In genomic region chr2:173019790-173020189, GRCm38 (mm10) we compare ENCODE assay signal across 8 mouse cellular contexts. TPM values are rescaled to one million over a fixed set of nuclear protein-coding genes. Genes with fewer than 3 reads are reported as not detected.
A peak's percentile ranks its signal among the peaks of the same experiment; 100 is the strongest.
DNase-seq lines count a peak whose midpoint lies in the region; ATAC-seq lines count a peak whose summit lies in the region.

No protein-coding gene starts in this region.

- peak overlapping the region; percentile 25; the same call in 1 of the 2 replicates for H3K9ac ChIP-seq in intestine, embryonic 14.5 days (ENCODE audit: low read length)

- H3K4me1 ChIP-seq in intestine, embryonic 14.5 days (replicated peaks; ENCODE audit: control insufficient read depth, insufficient read depth, low read length), result peaks cover 18% of the 10 kb centered on the region

- intact Hi-C loops in gastrocnemius, postnatal 14 days (cut with DNase I; ENCODE audit: low total_unique reads), result no loop called here
- intact Hi-C loops in left cerebral cortex, postnatal 14 days (cut with DNase I), result loop anchor here (5.0 kb wide), 1 partner anchor 63 kb away; no protein-coding TSS in a partner anchor

- H3K27ac ChIP-seq in intestine, embryonic 14.5 days (ENCODE audit: low read depth), result no peak overlapping the region

- peaks cover 8% of the 10 kb centered on the region for H3K27me3 ChIP-seq in intestine, embryonic 14.5 days (replicated peaks; ENCODE audit: control insufficient read depth, insufficient read depth, low read length)

- no peaks in the 10 kb centered on the region for H3K9me3 ChIP-seq in intestine, embryonic 14.5 days (ENCODE audit: control insufficient read depth, low read length)

- ATAC-seq in activated CD4-positive, CD25-positive, alpha-beta regulatory T cell, adult 4 months, result peak; percentile 37
- ATAC-seq in intestine, embryonic 14.5 days (replicated peaks; ENCODE audit: low FRiP score, low TSS enrichment, low read depth), result peak; percentile 76
- peak; percentile 69 for ATAC-seq in megakaryocyte-erythroid progenitor cell, adult 5-6 weeks (replicated peaks; ENCODE audit: low FRiP score, low TSS enrichment, poor library complexity, severe bottlenecking)

- peak overlapping the region; percentile 32 for H3K4me3 ChIP-seq in intestine, embryonic 14.5 days (ENCODE audit: low read depth, low read length)

- under 1% methylated on average over 29 of the region's 29 CpGs for whole genome bisulfite sequencing in intestine, embryonic 14.5 days

- DNase-seq in embryo, embryonic 10 days (ENCODE audit: low spot score), result peak; percentile 94
- DNase-seq in gastrocnemius, postnatal 14 days, result peak; percentile 90
- DNase-seq in intestine, embryonic 14.5 days (ENCODE audit: low spot score), result peak; percentile 93
- peak; percentile 68 to 82 for DNase-seq in left cerebral cortex, postnatal 14 days (ENCODE audit: low spot score in 2 of 2)
- peak; percentile 85 for DNase-seq in right cerebral cortex, postnatal 14 days
- peak; percentile 87 for DNase-seq in urinary bladder, postnatal 25 days (ENCODE audit: low spot score)

- H3K36me3 ChIP-seq in intestine, embryonic 14.5 days (ENCODE audit: control insufficient read depth, insufficient read depth, low read length), result peaks cover 12% of the 10 kb centered on the region

- peak overlapping the region; percentile 85 for H3K4me2 ChIP-seq in intestine, embryonic 14.5 days (ENCODE audit: low read length)

RNA-seq across cellular contexts. Expression of gene Rbm38, which starts 0.5 kb away (rescaled TPM):
- 100 to 1,000 TPM; 154 to 186 TPM for polyA plus RNA-seq in activated CD4-positive, CD25-positive, alpha-beta regulatory T cell, adult 4 months (2017; shearing (Covaris generic))
- 100 to 1,000 TPM; 132 to 175 TPM for total RNA-seq in gastrocnemius, postnatal 14 days (2021)
- 49.4 and 53.0 TPM in 2 replicates for polyA plus RNA-seq in intestine, embryonic 14.5 days (2014; fragmentation: Nextera tagmentation; extraction: Ambion mirVana)
- 1 to 10 TPM; 3.1 to 3.7 TPM for total RNA-seq in left cerebral cortex, postnatal 14 days (2021)
- 191 and 218 TPM in 2 replicates for total RNA-seq in megakaryocyte-erythroid progenitor cell, adult 5-6 weeks (2014; fragmentation: Nextera tagmentation)
- total RNA-seq in megakaryocyte-erythroid progenitor cell, adult 5-6 weeks (2017), result 38.9 and 116 TPM in 2 replicates

RNA-seq across cellular contexts. Expression of gene Rae1, which starts 19.9 kb away (rescaled TPM):
- polyA plus RNA-seq in activated CD4-positive, CD25-positive, alpha-beta regulatory T cell, adult 4 months (2017; shearing (Covaris generic)), result 10 to 100 TPM; 54.5 to 63.6 TPM
- 10 to 100 TPM; 20.0 to 23.6 TPM for total RNA-seq in gastrocnemius, postnatal 14 days (2021)
- polyA plus RNA-seq in intestine, embryonic 14.5 days (2014; fragmentation: Nextera tagmentation; extraction: Ambion mirVana), result 143 and 150 TPM in 2 replicates
- total RNA-seq in left cerebral cortex, postnatal 14 days (2021), result 10 to 100 TPM; 62.3 to 63.1 TPM
- 142 and 149 TPM in 2 replicates for total RNA-seq in megakaryocyte-erythroid progenitor cell, adult 5-6 weeks (2014; fragmentation: Nextera tagmentation)
- total RNA-seq in megakaryocyte-erythroid progenitor cell, adult 5-6 weeks (2017), result 79.4 and 102 TPM in 2 replicates

RNA-seq across cellular contexts. Expression of gene Spo11, which starts 42.3 kb away (rescaled TPM):
- 1 to 10 TPM; 3.5 to 5.2 TPM for polyA plus RNA-seq in activated CD4-positive, CD25-positive, alpha-beta regulatory T cell, adult 4 months (2017; shearing (Covaris generic))
- under 1 TPM in 1 of 2 experiments, not detected in 1; 0.11 TPM for total RNA-seq in gastrocnemius, postnatal 14 days (2021)
- 0.04 TPM in 1 of 2 replicates, not detected in the other for polyA plus RNA-seq in intestine, embryonic 14.5 days (2014; fragmentation: Nextera tagmentation; extraction: Ambion mirVana)
- total RNA-seq in left cerebral cortex, postnatal 14 days (2021), result under 1 TPM; 0.23 to 0.44 TPM
- 2.1 and 2.6 TPM in 2 replicates for total RNA-seq in megakaryocyte-erythroid progenitor cell, adult 5-6 weeks (2014; fragmentation: Nextera tagmentation)
- total RNA-seq in megakaryocyte-erythroid progenitor cell, adult 5-6 weeks (2017), result 0.53 TPM in 1 of 2 replicates, not detected in the other

Comparison
In these comparisons a context has a peak if more than half of its experiments do, and no peak if none do; other contexts are left out.
1. RNA of gene Rbm38, which starts 0.5 kb away (total RNA-seq): 38.9 to 218 TPM in megakaryocyte-erythroid progenitor cell, adult 5-6 weeks and 132 to 175 TPM in gastrocnemius, postnatal 14 days; 3.1 to 3.7 TPM in left cerebral cortex, postnatal 14 days; every median in the first group is over 4 times any median in the second.
2. Peak in every context shown above with its lines, with median percentiles within 50 percentile points of each other: ATAC-seq and DNase-seq.